Mouse (Mus musculus): ENCODE measurements at regions not wholly inside any gene's neighbourhood (a gene's known extent, or its start where the extent isn't known, plus 50 kb on each side); places are given as distances from the start of the nearest gene placed in this dataset.

DNA sequence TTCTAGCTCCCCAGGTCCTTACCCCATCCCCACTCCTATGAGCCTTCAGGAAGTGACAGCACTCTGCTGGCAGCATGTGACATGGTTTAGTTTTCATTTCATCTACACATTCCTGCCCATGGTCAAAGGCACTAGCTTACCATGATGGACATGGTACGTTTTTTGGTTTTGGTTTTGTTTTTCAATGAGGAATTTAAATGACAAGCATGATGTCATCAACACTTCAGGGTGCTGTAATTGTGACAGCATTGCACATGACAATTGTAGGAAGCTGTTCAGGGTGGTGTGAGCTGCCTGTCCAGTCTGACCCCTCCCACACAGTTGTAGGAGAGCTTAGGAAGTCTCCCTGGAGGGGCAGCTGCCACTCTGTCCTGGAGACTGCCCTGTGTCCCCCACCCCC is 61.3 kb upstream of the Bod1 start:
- peak; percentile 25; the same call in 1 of the 2 replicates for ATAC-seq (ENCODE audit: low FRiP score)
- H3K27me3 ChIP-seq (ENCODE audit: control insufficient read depth, insufficient read depth, low read length), result no peaks in the 10 kb centered on the region
- H3K9me3 ChIP-seq (ENCODE audit: control insufficient read depth, low read length), result no peaks in the 10 kb centered on the region
- WGBS, result 66% methylated on average over 1 of the region's 1 CpGs
- H3K36me3 ChIP-seq (replicated peaks; ENCODE audit: control insufficient read depth, insufficient read depth), result no peaks in the 10 kb centered on the region
- DNase-seq (ENCODE audit: low spot score), result no peak
- peaks cover 23% of the 10 kb centered on the region for H3K4me1 ChIP-seq (replicated peaks; ENCODE audit: control insufficient read depth, insufficient read depth, low read length)
- H3K9ac ChIP-seq, result no peak overlapping the region
- H3K4me3 ChIP-seq (replicated peaks; ENCODE audit: low read length), result no peak overlapping the region
- H3K27ac ChIP-seq, result no peak overlapping the region
- no peak overlapping the region for H3K4me2 ChIP-seq (replicated peaks)

DNA sequence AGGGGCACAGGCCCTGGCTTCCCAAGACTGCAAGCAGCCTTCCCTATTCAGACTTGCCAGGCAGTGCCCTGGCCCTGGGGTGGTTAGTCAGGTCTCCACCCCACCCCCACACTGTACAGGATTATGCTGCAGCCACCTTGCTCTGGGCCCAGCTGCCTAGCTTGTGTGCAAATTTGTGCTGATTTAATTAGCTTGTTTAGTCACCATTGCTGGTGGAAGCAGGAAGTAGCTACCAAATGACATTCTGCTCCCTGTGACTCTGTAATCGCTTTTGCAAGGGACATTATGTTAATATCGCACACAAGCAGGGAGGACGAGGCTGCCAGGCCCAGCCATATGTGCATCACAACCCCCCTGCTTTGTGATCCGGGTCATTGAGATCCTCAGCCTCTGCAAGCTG is 62.4 kb upstream of the Bod1 start:
- Histone ChIP-seq H3K4me1 (replicated peaks; ENCODE audit: control insufficient read depth, insufficient read depth, low read length) (peaks cover 23% of the 10 kb centered on the region), H3K4me2 (replicated peaks) (no peak overlapping the region), H3K9ac (0 out of 2 replicates have a peak overlapping the region, but pooled peaks have one; percentile 3), H3K27ac (peak overlapping the region; percentile 40), H3K9me3 (ENCODE audit: control insufficient read depth, low read length) (no peaks in the 10 kb centered on the region), H3K36me3 (replicated peaks; ENCODE audit: control insufficient read depth, insufficient read depth) (no peaks in the 10 kb centered on the region), H3K4me3 (replicated peaks; ENCODE audit: low read length) (no peak overlapping the region), H3K27me3 (ENCODE audit: control insufficient read depth, insufficient read depth, low read length) (no peaks in the 10 kb centered on the region)
- no peak for DNase-seq (ENCODE audit: low spot score)
- peak; percentile 89 for ATAC-seq (ENCODE audit: low FRiP score)
- 23% methylated on average over 4 of the region's 4 CpGs for WGBS

DNA sequence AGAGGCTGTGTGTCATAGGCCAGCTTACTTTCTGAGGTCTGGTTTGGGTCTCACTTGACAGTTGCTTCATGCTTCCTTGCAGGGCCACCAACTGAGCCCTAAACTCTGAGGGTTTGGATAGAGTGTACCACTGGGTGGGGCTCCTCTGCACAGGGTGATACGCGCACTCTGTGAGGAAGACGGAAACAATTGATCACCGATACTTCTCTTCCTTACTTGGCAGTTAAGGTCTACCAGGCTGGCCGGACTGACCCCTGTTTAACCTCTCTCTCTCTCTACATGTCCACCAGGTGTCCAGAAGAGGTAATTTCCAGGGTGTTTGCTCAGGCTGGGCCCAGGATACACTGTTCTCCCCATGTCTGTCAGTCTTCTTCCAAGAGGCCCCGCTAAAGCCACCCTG is 63.6 kb upstream of the Bod1 start:
- no peak for ATAC-seq (ENCODE audit: low FRiP score)
- Histone ChIP-seq H3K4me1 (replicated peaks; ENCODE audit: control insufficient read depth, insufficient read depth, low read length) (peaks cover 22% of the 10 kb centered on the region), H3K9me3 (ENCODE audit: control insufficient read depth, low read length) (no peaks in the 10 kb centered on the region), H3K27ac (no peak overlapping the region), H3K4me3 (replicated peaks; ENCODE audit: low read length) (no peak overlapping the region), H3K4me2 (replicated peaks) (no peak overlapping the region), H3K9ac (no peak overlapping the region), H3K36me3 (replicated peaks; ENCODE audit: control insufficient read depth, insufficient read depth) (no peaks in the 10 kb centered on the region), H3K27me3 (ENCODE audit: control insufficient read depth, insufficient read depth, low read length) (no peaks in the 10 kb centered on the region)
- DNase-seq (ENCODE audit: low spot score), result no peak
- 93% methylated on average over 6 of the region's 6 CpGs for WGBS

DNA sequence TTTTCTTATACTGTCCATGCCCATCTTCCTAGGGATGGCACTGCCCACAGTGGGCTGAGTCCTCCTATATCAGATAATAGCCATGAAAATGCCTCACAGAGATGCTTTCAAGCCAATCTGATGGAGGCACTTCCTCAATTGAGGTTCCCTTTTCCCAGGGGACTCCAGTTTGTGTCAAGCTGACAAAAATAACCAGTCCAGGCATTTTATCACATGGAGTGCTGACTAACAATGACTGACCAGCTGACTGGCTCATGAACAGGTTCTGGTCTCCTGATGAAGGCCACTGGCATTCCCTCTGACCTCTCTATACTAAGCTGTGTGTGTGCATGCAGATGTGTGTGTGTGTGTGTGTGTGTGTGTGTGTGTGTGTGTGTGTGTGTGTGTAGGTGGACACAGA is 64.4 kb upstream of the Bod1 start:
- Histone ChIP-seq H3K9me3 (ENCODE audit: control insufficient read depth, low read length) (no peaks in the 10 kb centered on the region), H3K4me3 (replicated peaks; ENCODE audit: low read length) (no peak overlapping the region)
- ATAC-seq (ENCODE audit: low FRiP score), result no peak

DNA sequence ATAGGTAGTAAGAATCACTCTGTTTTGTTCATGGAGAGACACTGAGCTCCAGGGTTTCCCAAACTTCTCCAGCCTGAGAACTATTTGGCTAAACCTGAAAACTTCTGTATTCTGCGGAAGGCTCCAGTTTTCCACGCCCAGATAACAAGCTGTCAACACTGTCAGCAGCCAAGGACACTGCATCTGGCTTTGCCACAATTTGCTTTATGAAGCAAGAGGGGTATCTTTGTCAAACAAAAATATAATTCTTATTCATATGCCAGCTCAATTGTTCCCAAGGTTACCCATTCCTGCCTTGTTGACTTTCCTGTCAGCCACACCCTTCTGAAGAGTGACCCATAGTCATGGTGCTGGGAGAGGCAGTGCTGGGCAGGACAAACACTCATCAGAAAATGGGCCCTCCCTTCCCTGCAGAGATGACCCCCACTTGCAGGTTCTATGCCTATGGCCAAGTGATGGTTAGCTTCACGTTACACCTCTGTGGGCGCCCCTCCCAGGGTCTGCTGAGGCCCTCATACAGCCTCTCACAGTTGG is 64.9 kb upstream of the Bod1 start:
- H3K36me3 ChIP-seq (replicated peaks; ENCODE audit: control insufficient read depth, insufficient read depth), result no peaks in the 10 kb centered on the region
- no peak overlapping the region for H3K27ac ChIP-seq
- H3K4me2 ChIP-seq (replicated peaks), result no peak overlapping the region
- no peak overlapping the region for H3K9ac ChIP-seq
- DNase-seq (ENCODE audit: low spot score) (no peak), ATAC-seq (ENCODE audit: low FRiP score) (no peak)
- H3K9me3 ChIP-seq (ENCODE audit: control insufficient read depth, low read length), result no peaks in the 10 kb centered on the region
- peaks cover 18% of the 10 kb centered on the region for H3K4me1 ChIP-seq (replicated peaks; ENCODE audit: control insufficient read depth, insufficient read depth, low read length)
- H3K27me3 ChIP-seq (ENCODE audit: control insufficient read depth, insufficient read depth, low read length), result no peaks in the 10 kb centered on the region
- 90% methylated on average over 4 of the region's 4 CpGs for WGBS
- no peak overlapping the region for H3K4me3 ChIP-seq (replicated peaks; ENCODE audit: low read length)

More for the DNA sequence above, 64.4 kb upstream of the Bod1 start:
- H3K27ac ChIP-seq, result no peak overlapping the region
- H3K4me1 ChIP-seq (replicated peaks; ENCODE audit: control insufficient read depth, insufficient read depth, low read length), result peaks cover 18% of the 10 kb centered on the region
- no peaks in the 10 kb centered on the region for H3K27me3 ChIP-seq (ENCODE audit: control insufficient read depth, insufficient read depth, low read length)
- DNase-seq (ENCODE audit: low spot score), result no peak
- H3K36me3 ChIP-seq (replicated peaks; ENCODE audit: control insufficient read depth, insufficient read depth), result no peaks in the 10 kb centered on the region
- H3K4me2 ChIP-seq (replicated peaks), result no peak overlapping the region
- no peak overlapping the region for H3K9ac ChIP-seq

DNA sequence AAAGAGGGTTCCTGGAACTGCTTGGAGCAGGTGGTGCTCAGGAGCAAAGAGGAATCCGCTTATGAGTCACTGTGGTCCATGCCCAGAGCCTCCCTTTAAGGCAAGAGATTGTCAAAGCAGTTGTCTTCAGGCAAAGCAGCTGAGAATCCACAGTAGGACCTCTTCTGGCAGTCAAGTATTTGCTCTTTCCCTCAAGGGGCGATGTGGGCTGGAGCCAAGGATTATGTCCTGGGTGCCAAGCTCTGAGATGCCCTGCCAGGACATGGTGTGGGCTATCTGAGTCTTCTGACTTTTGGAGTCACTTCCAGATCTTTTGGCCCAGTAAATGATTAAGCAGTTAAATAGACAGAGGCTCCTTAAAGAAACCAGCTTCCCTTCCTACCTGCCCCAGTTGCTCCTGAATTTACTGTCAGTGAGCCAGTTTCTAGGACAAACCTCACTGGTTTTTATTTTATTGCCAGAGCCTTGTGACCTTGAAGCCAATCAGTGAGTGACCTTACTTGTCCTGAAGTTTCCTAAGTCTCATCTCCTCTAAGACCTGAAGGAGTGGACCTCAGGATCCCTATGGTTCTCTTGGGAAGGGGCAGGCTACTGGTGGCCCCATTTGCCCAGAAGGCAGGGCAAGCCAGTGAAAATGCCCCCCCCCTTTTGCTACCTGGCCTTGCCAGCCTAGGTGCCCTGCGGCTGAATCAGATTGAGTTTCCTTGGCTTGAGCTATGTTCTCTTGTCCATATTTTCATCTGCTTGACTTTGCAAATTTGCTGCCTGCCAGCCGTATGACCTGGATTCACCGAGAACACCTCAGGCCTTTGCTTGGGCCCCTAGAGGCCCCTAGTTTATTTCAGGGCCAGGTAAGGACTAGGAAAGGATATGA is 66.7 kb upstream of the Bod1 start:
- H3K27ac ChIP-seq, result no peak overlapping the region
- H3K36me3 ChIP-seq (replicated peaks; ENCODE audit: control insufficient read depth, insufficient read depth), result no peaks in the 10 kb centered on the region
- ATAC-seq (ENCODE audit: low FRiP score) (no peak), DNase-seq (ENCODE audit: low spot score) (no peak)
- no peaks in the 10 kb centered on the region for H3K27me3 ChIP-seq (ENCODE audit: control insufficient read depth, insufficient read depth, low read length)
- 93% methylated on average over 5 of the region's 5 CpGs for WGBS
- H3K9me3 ChIP-seq (ENCODE audit: control insufficient read depth, low read length), result no peaks in the 10 kb centered on the region
- H3K4me1 ChIP-seq (replicated peaks; ENCODE audit: control insufficient read depth, insufficient read depth, low read length), result peaks cover 14% of the 10 kb centered on the region
- no peak overlapping the region for H3K4me2 ChIP-seq (replicated peaks)
- no peak overlapping the region for H3K4me3 ChIP-seq (replicated peaks; ENCODE audit: low read length)
- no peak overlapping the region for H3K9ac ChIP-seq

DNA sequence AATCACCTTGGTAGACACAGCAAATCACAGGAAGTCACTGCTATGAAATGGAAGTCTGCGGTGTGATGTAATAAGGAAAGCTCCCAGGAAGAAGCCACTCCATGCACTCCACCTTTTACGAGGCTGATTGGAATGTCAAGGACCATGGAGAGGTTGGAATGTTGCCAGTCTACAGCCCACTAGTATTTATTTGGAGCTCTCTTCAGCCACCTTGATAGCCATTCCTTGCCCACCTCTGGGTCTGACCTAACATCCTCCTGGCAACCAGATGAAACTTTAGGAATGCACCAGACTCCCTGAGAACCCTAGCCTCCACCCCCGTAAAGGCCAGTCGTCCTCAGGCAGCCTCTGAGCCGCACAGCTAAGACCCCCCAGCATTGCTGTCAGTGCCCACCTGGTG is 68.7 kb upstream of the Bod1 start:
- H3K27ac ChIP-seq, result no peak overlapping the region
- no peaks in the 10 kb centered on the region for H3K36me3 ChIP-seq (replicated peaks; ENCODE audit: control insufficient read depth, insufficient read depth)
- WGBS, result 78% methylated on average over 5 of the region's 5 CpGs
- H3K4me1 ChIP-seq (replicated peaks; ENCODE audit: control insufficient read depth, insufficient read depth, low read length), result 0 out of 2 replicates have a peak, but pooled peaks cover 13% of the 10 kb centered on the region
- ATAC-seq (ENCODE audit: low FRiP score) (no peak), DNase-seq (ENCODE audit: low spot score) (no peak)
- no peak overlapping the region for H3K4me2 ChIP-seq (replicated peaks)
- H3K9me3 ChIP-seq (ENCODE audit: control insufficient read depth, low read length), result no peaks in the 10 kb centered on the region
- no peak overlapping the region for H3K9ac ChIP-seq
- no peak overlapping the region for H3K4me3 ChIP-seq (replicated peaks; ENCODE audit: low read length)
- H3K27me3 ChIP-seq (ENCODE audit: control insufficient read depth, insufficient read depth, low read length), result no peaks in the 10 kb centered on the region

DNA sequence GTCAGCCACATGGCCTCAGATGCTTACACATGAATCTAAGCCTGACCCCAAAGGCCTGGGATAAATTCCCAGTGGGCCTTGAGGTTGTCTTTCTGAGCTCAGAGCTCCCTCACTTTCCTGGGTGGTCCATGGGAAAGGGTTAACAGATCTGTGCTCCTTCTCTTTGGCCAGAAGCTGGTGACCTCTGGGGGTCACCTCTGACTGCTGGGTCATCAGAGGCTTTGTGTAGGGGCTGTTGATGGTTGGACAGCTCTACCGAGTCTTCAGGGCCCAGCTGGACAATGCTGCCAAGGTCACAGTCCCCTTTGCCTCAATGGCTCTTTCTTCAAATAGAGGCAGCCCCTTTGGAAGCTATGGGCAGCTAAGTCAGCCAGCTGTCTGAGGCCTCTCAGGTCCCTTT is 70.5 kb upstream of the Bod1 start:
- Histone ChIP-seq H3K9ac (no peak overlapping the region), H3K27me3 (ENCODE audit: control insufficient read depth, insufficient read depth, low read length) (no peaks in the 10 kb centered on the region), H3K36me3 (replicated peaks; ENCODE audit: control insufficient read depth, insufficient read depth) (no peaks in the 10 kb centered on the region), H3K27ac (no peak overlapping the region), H3K9me3 (ENCODE audit: control insufficient read depth, low read length) (no peaks in the 10 kb centered on the region), H3K4me1 (replicated peaks; ENCODE audit: control insufficient read depth, insufficient read depth, low read length) (0 out of 2 replicates have a peak, but pooled peaks cover 13% of the 10 kb centered on the region), H3K4me2 (replicated peaks) (no peak overlapping the region), H3K4me3 (replicated peaks; ENCODE audit: low read length) (no peak overlapping the region)
- ATAC-seq (ENCODE audit: low FRiP score) (no peak), DNase-seq (ENCODE audit: low spot score) (no peak)
- 6% methylated on average over 1 of the region's 1 CpGs for WGBS

DNA sequence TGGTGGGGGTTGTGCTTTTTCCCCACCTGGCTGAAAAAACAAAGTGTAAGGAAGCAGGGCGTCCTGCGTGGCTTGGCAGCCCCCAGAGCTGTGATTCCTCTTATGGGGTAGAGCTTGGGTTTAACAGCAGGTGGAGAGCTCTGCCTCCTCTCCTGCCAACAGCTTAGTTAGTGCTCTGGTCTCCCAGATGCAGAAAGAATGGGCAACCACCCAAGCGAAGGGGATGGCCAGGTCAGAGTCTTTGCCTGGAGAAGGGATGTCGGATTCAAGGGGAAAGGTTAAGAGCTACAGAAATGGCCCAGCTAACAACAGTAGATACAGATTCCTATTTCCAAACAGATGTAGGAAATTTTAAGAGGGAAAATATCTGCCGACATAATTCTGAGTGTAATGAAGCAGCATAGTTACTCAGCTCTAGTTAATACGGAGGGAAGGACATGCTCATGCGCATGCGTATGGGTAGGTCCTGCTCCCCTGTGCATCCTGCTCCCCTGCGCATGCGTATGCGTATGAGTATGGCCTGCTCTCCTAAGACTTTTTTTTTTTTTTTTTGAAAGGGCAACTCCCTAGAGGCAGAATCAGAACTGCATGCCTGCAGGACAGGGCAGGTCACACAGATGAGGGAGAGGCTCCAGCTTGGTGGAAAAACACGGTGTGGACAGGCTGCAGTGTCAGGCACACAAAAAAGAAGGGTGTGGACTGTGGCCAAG is 72.5 kb upstream of the Bod1 start:
- no peaks in the 10 kb centered on the region for H3K27me3 ChIP-seq (ENCODE audit: control insufficient read depth, insufficient read depth, low read length)
- H3K27ac ChIP-seq, result no peak overlapping the region
- no peaks in the 10 kb centered on the region for H3K36me3 ChIP-seq (replicated peaks; ENCODE audit: control insufficient read depth, insufficient read depth)
- H3K4me2 ChIP-seq (replicated peaks), result no peak overlapping the region
- no peak overlapping the region for H3K9ac ChIP-seq
- 0 out of 2 replicates have a peak, but pooled peaks cover 16% of the 10 kb centered on the region for H3K4me1 ChIP-seq (replicated peaks; ENCODE audit: control insufficient read depth, insufficient read depth, low read length)
- H3K9me3 ChIP-seq (ENCODE audit: control insufficient read depth, low read length), result no peaks in the 10 kb centered on the region
- DNase-seq (ENCODE audit: low spot score) (no peak), ATAC-seq (ENCODE audit: low FRiP score) (no peak)
- 68% methylated on average over 12 of the region's 12 CpGs for WGBS
- H3K4me3 ChIP-seq (replicated peaks; ENCODE audit: low read length), result no peak overlapping the region

Measured in hindbrain, embryonic 14.5 days (tissue).